Mouse (Mus musculus) Muller cell, postnatal 12 days (primary cell): ENCODE data around the gene Pabpc4l.
A peak's percentile ranks its signal among the peaks of the same experiment; 100 is the strongest.
"Not testable (repeated sequence)": the region's sequence is repeated elsewhere in the genome, so short reads cannot be mapped to it uniquely, and the experiment has no call there.

Experiments
- DNase-seq: peaks from one replicate; pipeline ENCODE4 v3.0.0-alpha.2; 2015; ENCODE audit errors: inconsistent ontology term

Gene Pabpc4l

DNA sequence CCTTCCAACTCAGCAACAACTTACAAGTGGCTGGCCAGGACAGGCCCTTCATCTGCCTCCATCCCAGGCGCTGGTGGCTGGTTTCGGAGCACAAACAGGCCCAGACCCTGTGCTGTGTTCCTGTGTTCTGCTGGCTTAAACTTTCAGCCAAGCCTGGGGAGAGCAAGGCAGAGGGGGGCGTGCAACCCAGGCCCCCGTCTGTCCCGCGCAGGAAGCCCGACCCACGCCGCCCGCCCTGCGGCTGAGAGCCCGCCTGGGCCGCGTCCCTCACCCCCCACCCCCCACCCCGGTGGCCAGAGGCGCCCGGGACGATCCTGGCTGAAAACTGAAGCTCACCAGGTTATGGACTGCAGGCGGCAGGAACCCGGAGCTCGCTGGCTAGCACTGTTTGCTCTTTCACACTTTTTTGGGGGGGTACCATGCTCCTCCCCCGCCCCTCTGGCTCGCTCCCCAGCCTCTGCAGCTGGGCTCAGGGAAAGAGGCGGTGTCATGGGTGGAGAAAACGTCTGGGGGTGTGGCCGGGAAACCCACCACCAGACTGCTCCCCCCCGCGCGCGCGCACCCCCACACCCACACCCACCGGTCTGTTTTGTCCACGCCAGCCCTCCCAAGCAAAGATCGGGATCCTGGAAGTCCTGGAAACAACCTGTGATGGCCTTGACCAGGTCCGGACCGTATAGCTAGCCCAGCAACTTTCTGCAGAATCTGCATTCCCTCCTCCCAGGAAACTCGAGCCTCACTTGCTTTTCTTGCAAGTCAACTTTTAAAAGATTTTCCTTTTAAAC, at the start of gene Pabpc4l:
Gene Pabpc4l, minus strand, starts transcription at position 739 of the 785 bp plus-strand sequence.
- peak; percentile 73 for DNase-seq

DNA sequence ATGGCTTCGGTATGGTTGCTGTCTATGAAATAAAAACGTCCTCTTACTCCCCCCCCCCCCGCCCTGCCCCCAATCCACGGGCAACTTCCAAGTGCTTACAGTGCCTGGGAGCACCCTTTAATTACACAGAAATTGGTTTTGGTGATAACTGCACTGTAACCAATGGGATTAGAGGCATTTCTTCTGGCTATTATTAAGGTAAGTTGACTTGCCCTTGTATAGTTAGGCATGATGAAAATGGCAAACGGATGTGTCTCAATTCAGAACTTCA, 42.9 kb upstream of the Pabpc4l start:
- no peak for DNase-seq

DNA sequence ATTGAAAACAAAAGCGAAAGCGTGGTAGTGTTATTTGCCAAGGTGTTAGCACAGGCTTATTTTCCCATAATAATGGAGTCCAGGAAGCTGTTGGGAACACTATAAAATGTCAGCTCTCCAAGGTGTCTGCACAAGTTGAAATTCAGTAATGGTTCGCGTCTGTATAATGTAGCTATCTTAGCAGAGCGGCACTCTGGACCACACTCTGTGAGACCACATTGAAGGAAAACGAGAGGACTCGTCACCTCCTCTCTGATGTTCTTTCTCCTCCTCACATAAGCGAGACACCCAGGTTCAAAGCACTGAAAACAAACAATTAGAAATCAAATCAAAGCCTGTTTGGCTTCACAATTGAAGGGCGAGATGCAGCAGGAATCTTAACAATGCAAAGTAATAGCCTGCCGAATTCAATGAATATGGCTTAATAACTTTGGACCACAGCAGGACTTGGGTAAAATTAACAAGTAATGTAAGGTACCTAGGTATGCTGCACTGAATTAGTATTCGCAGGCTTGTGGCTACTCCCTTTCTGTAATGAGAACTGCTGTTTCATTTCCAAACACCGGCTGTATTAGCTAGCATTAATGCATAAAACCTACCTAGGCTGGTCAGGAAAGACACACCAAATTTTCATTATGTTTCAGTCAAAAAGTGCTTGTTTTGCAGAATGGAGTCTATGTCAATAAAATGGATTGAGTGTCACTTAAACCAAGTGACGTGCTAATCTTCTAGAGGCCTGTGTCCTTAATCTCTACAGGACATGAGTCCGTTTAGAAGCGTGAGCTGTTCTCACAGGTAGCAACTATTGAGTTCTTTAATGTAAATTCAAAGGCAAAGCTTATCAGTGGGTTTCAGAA, 42.3 kb upstream of the Pabpc4l start:
- DNase-seq: no peak

DNA sequence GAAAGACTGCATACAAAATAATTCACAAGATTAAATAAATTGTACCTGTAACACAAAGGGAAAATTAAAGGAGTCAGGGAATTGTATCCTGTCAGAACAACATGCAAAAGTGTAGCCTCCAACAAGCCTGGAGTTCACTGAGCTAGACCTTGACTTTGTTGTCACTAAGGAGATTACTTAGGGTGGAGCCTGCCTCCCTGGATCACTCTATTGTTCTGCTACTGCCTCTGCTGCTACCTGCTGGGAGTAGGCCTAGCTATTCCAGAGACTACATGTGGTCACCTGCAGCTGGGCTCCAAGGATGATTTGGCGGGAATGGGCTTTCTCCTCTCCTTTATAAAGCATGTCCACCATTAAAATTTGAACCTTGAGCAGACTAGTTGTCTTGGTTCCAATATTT, 38.1 kb upstream of the Pabpc4l start:
- not testable (repeated sequence) for DNase-seq

DNA sequence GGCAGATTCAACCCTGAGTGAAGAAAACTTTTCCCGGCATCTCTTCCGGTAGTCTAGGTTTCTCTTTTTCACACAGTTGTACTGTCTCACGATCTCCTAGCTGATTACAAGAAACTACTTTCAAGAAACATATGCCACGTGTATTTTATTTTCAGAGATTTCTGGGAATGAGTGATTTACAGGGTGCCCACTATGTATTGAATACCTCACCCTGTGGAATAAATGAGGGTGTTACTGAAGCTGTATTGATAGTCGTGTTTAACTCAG, 180 bp upstream of the Pabpc4l start:
- no peak for DNase-seq

DNA sequence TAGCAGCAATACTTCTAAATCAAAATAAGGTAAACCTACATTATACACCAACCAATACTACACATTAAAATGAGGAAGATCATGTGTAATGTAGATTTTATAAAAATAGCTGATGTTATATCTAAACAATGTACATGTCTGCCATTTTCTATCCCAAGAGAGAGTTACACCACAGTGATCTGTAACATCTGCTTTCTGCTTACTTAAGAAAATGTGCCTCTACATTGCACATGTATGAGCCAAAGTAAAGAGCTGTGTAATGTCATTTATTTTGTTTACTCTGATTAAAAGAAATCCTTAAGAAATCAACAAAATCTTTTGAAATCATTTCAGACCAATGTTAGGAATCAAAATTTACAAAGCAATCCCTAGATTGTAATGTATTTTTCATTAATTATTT, 16.6 kb downstream of the Pabpc4l start:
- DNase-seq: no peak
